Mouse (Mus musculus) lung, embryonic 15.5 days (tissue): ENCODE data around the gene Cela3a. TPM values are rescaled to one million over a fixed set of nuclear protein-coding genes. Genes with fewer than 3 reads are reported as not detected.

Experiments
- ATAC-seq: fragments of 200-750 bp; cut with Nextera tagmentation; 2 replicates; pipeline ENCODE4 v1.8.0; 2017; ENCODE audit warnings: moderate number of reproducible peaks, borderline replicate concordance; ENCODE audit not compliant: low FRiP score, low TSS enrichment; ENCODE audit errors: extremely low read depth
- H3K27ac ChIP-seq: fragments of 300-500 bp; sonication (generic); 2 replicates; pipeline ENCODE4 v1.5.1; 2015; ENCODE audit warnings: moderate library complexity, mild to moderate bottlenecking, inconsistent platforms
- H3K27me3 ChIP-seq: fragments of 300-500 bp; sonication (generic); 2 replicates; pipeline ENCODE4 v1.6.1; 2015; ENCODE audit warnings: inconsistent platforms
- H3K36me3 ChIP-seq: fragments of 300-500 bp; sonication (generic); 2 replicates; pipeline ENCODE4 v1.6.1; 2015; ENCODE audit warnings: inconsistent platforms
- H3K4me1 ChIP-seq: fragments of 300-500 bp; sonication (generic); 2 replicates; pipeline ENCODE4 v1.6.1; 2015; ENCODE audit warnings: inconsistent platforms
- H3K4me2 ChIP-seq: fragments of 300-500 bp; sonication (generic); 2 replicates; pipeline ENCODE4 v1.6.1; 2015; ENCODE audit warnings: inconsistent platforms, mild to moderate bottlenecking, moderate library complexity
- H3K4me3 ChIP-seq: fragments of 300-500 bp; sonication (generic); 2 replicates; pipeline ENCODE4 v1.5.1; 2015; ENCODE audit warnings: mild to moderate bottlenecking, inconsistent platforms
- H3K9ac ChIP-seq: fragments of 300-500 bp; sonication (generic); 2 replicates; pipeline ENCODE4 v1.6.1; 2015; ENCODE audit warnings: inconsistent platforms
- H3K9me3 ChIP-seq: fragments of 300-500 bp; sonication (generic); 2 replicates; pipeline ENCODE4 v1.6.1; 2016; ENCODE audit warnings: inconsistent platforms
- WGBS: fragments of 180-500 bp; shearing (Covaris S2); methylation state at CpG from one replicate; pipeline ENCODE4 v1.1.7; 2015; 5-methylcytosine and 5-hydroxymethylcytosine counted together
- polyA plus RNA-seq: library from polyadenylated mRNA; unstranded; fragments of >200 nt; fragmentation: Nextera tagmentation; extraction: Ambion mirVana; gene quantifications from 2 replicates; pipeline ENCODE4 v1.2.1, GENCODE M21; 2015

Cela3a gene
- polyA plus RNA-seq, 1 experiment from 2014 or later: not detected

GRCm38 (mm10) chr4:137405571-137405970 lies 4.0 kb downstream of the Cela3a start:
- ATAC-seq: no peak

GRCm38 (mm10) chr4:137396641-137397525 lies 12.7 kb downstream of the Cela3a start:
- no peak overlapping the region for H3K4me3 ChIP-seq
- H3K4me2 ChIP-seq: no peak overlapping the region

More at GRCm38 (mm10) chr4:137405571-137405970, 4.0 kb downstream of the Cela3a start:
- Histone ChIP-seq H3K4me2 (no peak overlapping the region), H3K36me3 (no peaks in the 10 kb centered on the region), H3K27ac (no peak overlapping the region), H3K9ac (no peak overlapping the region), H3K27me3 (no peaks in the 10 kb centered on the region), H3K9me3 (no peaks in the 10 kb centered on the region), H3K4me1 (no peaks in the 10 kb centered on the region), H3K4me3 (no peak overlapping the region)
- WGBS: 82% methylated on average over 3 of the region's 3 CpGs

GRCm38 (mm10) chr4:137393378-137394135 lies 16.0 kb downstream of the Cela3a start:
- ATAC-seq: no peak
- Histone ChIP-seq H3K9ac (no peak overlapping the region), H3K4me2 (no peak overlapping the region), H3K27me3 (no peaks in the 10 kb centered on the region), H3K36me3 (no peaks in the 10 kb centered on the region), H3K9me3 (no peaks in the 10 kb centered on the region), H3K27ac (no peak overlapping the region), H3K4me1 (peaks cover 7% of the 10 kb centered on the region), H3K4me3 (no peak overlapping the region)
- WGBS: 59% methylated on average over 9 of the region's 9 CpGs

More at GRCm38 (mm10) chr4:137396641-137397525, 12.7 kb downstream of the Cela3a start:
- no peak for ATAC-seq
- Histone ChIP-seq H3K27me3 (no peaks in the 10 kb centered on the region), H3K27ac (no peak overlapping the region), H3K36me3 (no peaks in the 10 kb centered on the region), H3K4me1 (no peaks in the 10 kb centered on the region), H3K9ac (no peak overlapping the region), H3K9me3 (no peaks in the 10 kb centered on the region)
- 64% methylated on average over 15 of the region's 15 CpGs for WGBS

GRCm38 (mm10) chr4:137392874-137393273 lies 16.7 kb downstream of the Cela3a start:
- H3K9ac ChIP-seq: no peak overlapping the region
- no peaks in the 10 kb centered on the region for H3K27me3 ChIP-seq
- H3K4me2 ChIP-seq: no peak overlapping the region
- H3K4me1 ChIP-seq: peaks cover 7% of the 10 kb centered on the region
- ATAC-seq: no peak
- no peak overlapping the region for H3K27ac ChIP-seq
- no peak overlapping the region for H3K4me3 ChIP-seq
- H3K36me3 ChIP-seq: no peaks in the 10 kb centered on the region
- H3K9me3 ChIP-seq: no peaks in the 10 kb centered on the region
- whole genome bisulfite sequencing: 85% methylated on average over 9 of the region's 9 CpGs

- H3K27ac ChIP-seq: no peak overlapping the region
- H3K36me3 ChIP-seq: no peaks in the 10 kb centered on the region
- H3K9me3 ChIP-seq: no peaks in the 10 kb centered on the region
- no peak overlapping the region for H3K4me3 ChIP-seq
- H3K27me3 ChIP-seq: no peaks in the 10 kb centered on the region
- WGBS: 87% methylated on average over 3 of the region's 3 CpGs
- no peak for ATAC-seq
- H3K4me1 ChIP-seq: peaks cover 12% of the 10 kb centered on the region
- no peak overlapping the region for H3K4me2 ChIP-seq
- no peak overlapping the region for H3K9ac ChIP-seq
Measured at GRCm38 (mm10) chr4:137391287-137391686, 18.3 kb downstream of the Cela3a start.

- WGBS: 92% methylated on average over 4 of the region's 4 CpGs
- no peak overlapping the region for H3K9ac ChIP-seq
- H3K4me1 ChIP-seq: peaks cover 12% of the 10 kb centered on the region
- H3K4me2 ChIP-seq: no peak overlapping the region
- no peaks in the 10 kb centered on the region for H3K36me3 ChIP-seq
- ATAC-seq: no peak
- H3K27me3 ChIP-seq: no peaks in the 10 kb centered on the region
- no peaks in the 10 kb centered on the region for H3K9me3 ChIP-seq
- no peak overlapping the region for H3K27ac ChIP-seq
- no peak overlapping the region for H3K4me3 ChIP-seq
Measured at GRCm38 (mm10) chr4:137390196-137390595, 19.4 kb downstream of the Cela3a start.

GRCm38 (mm10) chr4:137388983-137389382 lies 20.6 kb downstream of the Cela3a start:
- H3K27ac ChIP-seq: peak overlapping the region; percentile 95; the same call in 1 of the 2 replicates
- H3K9me3 ChIP-seq: no peaks in the 10 kb centered on the region
- no peaks in the 10 kb centered on the region for H3K36me3 ChIP-seq
- H3K9ac ChIP-seq: peak overlapping the region; percentile 83
- H3K4me2 ChIP-seq: peak overlapping the region; percentile 70
- WGBS: 42% methylated on average over 6 of the region's 6 CpGs
- ATAC-seq: no peak
- H3K27me3 ChIP-seq: no peaks in the 10 kb centered on the region
- peak overlapping the region; percentile 73 for H3K4me3 ChIP-seq
- peaks cover 12% of the 10 kb centered on the region for H3K4me1 ChIP-seq

GRCm38 (mm10) chr4:137388059-137388794 lies 21.4 kb downstream of the Cela3a start:
- peaks cover 12% of the 10 kb centered on the region for H3K4me1 ChIP-seq
- peak overlapping the region; percentile 95 for H3K27ac ChIP-seq
- WGBS: under 1% methylated on average over 46 of the region's 46 CpGs
- peak overlapping the region; percentile 83 for H3K9ac ChIP-seq
- no peaks in the 10 kb centered on the region for H3K27me3 ChIP-seq
- peak; percentile 92 for ATAC-seq
- no peaks in the 10 kb centered on the region for H3K36me3 ChIP-seq
- H3K4me2 ChIP-seq: peak overlapping the region; percentile 70
- no peaks in the 10 kb centered on the region for H3K9me3 ChIP-seq
- H3K4me3 ChIP-seq: peak overlapping the region; percentile 73

GRCm38 (mm10) chr4:137387482-137388058 lies 22.0 kb downstream of the Cela3a start:
- Histone ChIP-seq H3K27me3 (no peaks in the 10 kb centered on the region), H3K9me3 (no peaks in the 10 kb centered on the region), H3K4me2 (peak overlapping the region; percentile 70), H3K4me3 (peak overlapping the region; percentile 73), H3K9ac (peak overlapping the region; percentile 83), H3K4me1 (peaks cover 12% of the 10 kb centered on the region), H3K36me3 (no peaks in the 10 kb centered on the region), H3K27ac (peak overlapping the region; percentile 95)
- 1% methylated on average over 20 of the region's 20 CpGs for WGBS
- no peak for ATAC-seq

- ATAC-seq: peak; percentile 46; the same call in 1 of the 2 replicates
- no peaks in the 10 kb centered on the region for H3K36me3 ChIP-seq
- H3K4me3 ChIP-seq: no peak overlapping the region
- no peak overlapping the region for H3K9ac ChIP-seq
- peak overlapping the region; percentile 47 for H3K27ac ChIP-seq
- peak overlapping the region; percentile 3; the same call in 1 of the 2 replicates for H3K4me2 ChIP-seq
- H3K9me3 ChIP-seq: no peaks in the 10 kb centered on the region
- H3K27me3 ChIP-seq: no peaks in the 10 kb centered on the region
- 33% methylated on average over 15 of the region's 16 CpGs for WGBS
- H3K4me1 ChIP-seq: peaks cover 8% of the 10 kb centered on the region; the same call in 1 of the 2 replicates
Measured at GRCm38 (mm10) chr4:137380702-137381605, 28.6 kb downstream of the Cela3a start.
